Mouse (Mus musculus) forebrain, postnatal 0 days (tissue): ENCODE data around the gene Snrnp70. TPM values are rescaled to one million over a fixed set of nuclear protein-coding genes. Genes with fewer than 3 reads are reported as not detected.

Experiments
- ATAC-seq: fragments of 200-750 bp; cut with Nextera tagmentation; 2 replicates; pipeline ENCODE4 v1.8.0; 2017; ENCODE audit warnings: mild to moderate bottlenecking, moderate library complexity
- DNase-seq: peaks from one replicate; pipeline ENCODE4 v3.0.0-alpha.2; 2015
- H3K27ac ChIP-seq: fragments of 300-500 bp; sonication (generic); 2 replicates; pipeline ENCODE4 v1.5.1; 2014; ENCODE audit warnings: low read depth, mild to moderate bottlenecking, antibody characterized with exemption, low read length, moderate library complexity, mixed read lengths
- H3K27me3 ChIP-seq: fragments of 300-500 bp; sonication (generic); 2 replicates; pipeline ENCODE4 v1.6.1; 2014; ENCODE audit warnings: mild to moderate bottlenecking, low read length, mixed read lengths; ENCODE audit not compliant: insufficient read depth
- H3K36me3 ChIP-seq: fragments of 300-500 bp; sonication (generic); 2 replicates; pipeline ENCODE4 v1.6.1; 2014; ENCODE audit warnings: mild to moderate bottlenecking, moderate library complexity; ENCODE audit not compliant: insufficient read depth
- H3K4me1 ChIP-seq: fragments of 300-500 bp; sonication (generic); 2 replicates; pipeline ENCODE4 v1.6.1; 2014; ENCODE audit warnings: antibody characterized with exemption; ENCODE audit not compliant: insufficient read depth
- H3K4me2 ChIP-seq: fragments of 300-500 bp; sonication (generic); 2 replicates; pipeline ENCODE4 v1.6.1; 2014; ENCODE audit warnings: low read depth, mild to moderate bottlenecking, moderate library complexity
- H3K4me3 ChIP-seq: fragments of 300-500 bp; sonication (generic); 2 replicates; pipeline ENCODE4 v1.5.1; 2014; ENCODE audit warnings: low read depth, low read length, mixed read lengths
- H3K9ac ChIP-seq: fragments of 300-500 bp; sonication (generic); 2 replicates; pipeline ENCODE4 v1.6.1; 2014; ENCODE audit warnings: mild to moderate bottlenecking
- H3K9me3 ChIP-seq: fragments of 300-500 bp; sonication (generic); 2 replicates; pipeline ENCODE4 v1.6.1; 2016; ENCODE audit warnings: low read length
- CTCF ChIP-seq: sonication (generic); IDR thresholded peaks from 2 replicates; pipeline ENCODE4 v1.5.1; 2016; ENCODE audit warnings: antibody characterized with exemption, control low read depth, low read depth
- WGBS: fragments of 180-500 bp; shearing (Covaris S2); extraction: QIAGEN DNeasy Blood & Tissue Kit; methylation state at CpG from one replicate; pipeline ENCODE4 v1.1.7; 2014; 5-methylcytosine and 5-hydroxymethylcytosine counted together
- polyA plus RNA-seq: library from polyadenylated mRNA; unstranded; fragments of >200 nt; fragmentation: Nextera tagmentation; extraction: Ambion mirVana; gene quantifications from 2 replicates; pipeline ENCODE4 v1.2.1, GENCODE M21; 2015
- total RNA-seq: library from RNA; depleted of rRNA; stranded (reverse); fragments of >200 nt; gene quantifications from 2 replicates; pipeline ENCODE4 v1.2.3, GENCODE M21; 2014

Snrnp70 gene
- total and polyA plus RNA-seq, 2 experiments from 2014 or later, result 124 to 310 TPM

- Histone ChIP-seq H3K4me3 (peak within 1 kb of the TSS; percentile 50), H3K9me3 (no peaks in the 10 kb centered on the region), H3K27me3 (no peaks in the 10 kb centered on the region), H3K4me1 (peaks cover 7% of the 10 kb centered on the region), H3K9ac (peak within 1 kb of the TSS; percentile 66), H3K27ac (peak within 1 kb of the TSS; percentile 45), H3K4me2 (peak within 1 kb of the TSS; percentile 94), H3K36me3 (peaks cover 24% of the 10 kb centered on the region)
- WGBS, result 11% methylated on average over 28 of the region's 28 CpGs
- ATAC-seq (peak; percentile 19), DNase-seq (peak; percentile 81)
- TF ChIP-seq CTCF, result peak; percentile 48
Observed at GRCm38 (mm10) chr7:45370475-45371311, 24.8 kb downstream of the Snrnp70 start, which contains the start of gene Lin7b. TSS of gene Lin7b (minus strand) at chr7:45370583.

- TF ChIP-seq CTCF, result no peak
- 10% methylated on average over 46 of the region's 52 CpGs for WGBS
- no peaks in the 10 kb centered on the region for H3K27me3 ChIP-seq
- peak; percentile 0; the same call in 1 of the 2 replicates for ATAC-seq
- peak overlapping the region; percentile 66 for H3K9ac ChIP-seq
- peak overlapping the region; percentile 50 for H3K4me3 ChIP-seq
- peaks cover 14% of the 10 kb centered on the region for H3K4me1 ChIP-seq
- peak; percentile 51 for DNase-seq
- peaks cover 21% of the 10 kb centered on the region for H3K36me3 ChIP-seq
- H3K27ac ChIP-seq, result peak overlapping the region; percentile 45
- H3K9me3 ChIP-seq, result no peaks in the 10 kb centered on the region
- H3K4me2 ChIP-seq, result peak overlapping the region; percentile 94
Observed at GRCm38 (mm10) chr7:45369836-45370474, 25.6 kb downstream of the Snrnp70 start.

- H3K9ac ChIP-seq, result no peak overlapping the region
Observed at GRCm38 (mm10) chr7:45369022-45369745, 26.4 kb downstream of the Snrnp70 start.

GRCm38 (mm10) chr7:45368178-45368577 lies 27.4 kb downstream of the Snrnp70 start:
- 81% methylated on average over 15 of the region's 15 CpGs for WGBS
- Histone ChIP-seq H3K4me1 (peaks cover 16% of the 10 kb centered on the region), H3K9ac (peak overlapping the region; percentile 93), H3K36me3 (peaks cover 16% of the 10 kb centered on the region), H3K27ac (peak overlapping the region; percentile 94), H3K27me3 (no peaks in the 10 kb centered on the region; the same call in 1 of the 2 replicates), H3K4me3 (peak overlapping the region; percentile 89), H3K4me2 (peak overlapping the region; percentile 81), H3K9me3 (no peaks in the 10 kb centered on the region)
- ATAC-seq, result no peak
- no peak for TF ChIP-seq CTCF
- no peak for DNase-seq

More at GRCm38 (mm10) chr7:45369022-45369745, 26.4 kb downstream of the Snrnp70 start:
- Histone ChIP-seq H3K9me3 (no peaks in the 10 kb centered on the region), H3K36me3 (peaks cover 21% of the 10 kb centered on the region), H3K4me2 (peak overlapping the region; percentile 94), H3K4me1 (peaks cover 16% of the 10 kb centered on the region), H3K27ac (no peak overlapping the region), H3K4me3 (peak overlapping the region; percentile 50), H3K27me3 (no peaks in the 10 kb centered on the region)
- WGBS, result 78% methylated on average over 16 of the region's 16 CpGs
- DNase-seq (no peak), ATAC-seq (no peak)
- no peak for TF ChIP-seq CTCF

GRCm38 (mm10) chr7:45367020-45367880 lies 28.3 kb downstream of the Snrnp70 start:
- H3K4me3 ChIP-seq, result peak overlapping the region; percentile 89
- peak overlapping the region; percentile 93 for H3K9ac ChIP-seq
- WGBS, result under 1% methylated on average over 70 of the region's 70 CpGs
- ATAC-seq, result peak; percentile 90
- H3K9me3 ChIP-seq, result no peaks in the 10 kb centered on the region
- peak; percentile 98 for DNase-seq
- H3K36me3 ChIP-seq, result 0 out of 2 replicates have a peak, but pooled peaks cover 8% of the 10 kb centered on the region
- peaks cover 22% of the 10 kb centered on the region for H3K4me1 ChIP-seq
- no peaks in the 10 kb centered on the region; the same call in 1 of the 2 replicates for H3K27me3 ChIP-seq
- H3K27ac ChIP-seq, result peak overlapping the region; percentile 94
- TF ChIP-seq CTCF, result peak; percentile 87
- H3K4me2 ChIP-seq, result peak overlapping the region; percentile 81

GRCm38 (mm10) chr7:45366652-45367019 lies 28.9 kb downstream of the Snrnp70 start, which contains the start of gene Ppfia3:
TSS of gene Ppfia3 (minus strand) at chr7:45367019.
- peak within 1 kb of the TSS; percentile 89 for H3K4me3 ChIP-seq
- no peak for TF ChIP-seq CTCF
- H3K9ac ChIP-seq, result peak within 1 kb of the TSS; percentile 93
- 3% methylated on average over 20 of the region's 26 CpGs for WGBS
- ATAC-seq (peak; percentile 32), DNase-seq (no peak)
- peaks cover 28% of the 10 kb centered on the region for H3K4me1 ChIP-seq
- peak within 1 kb of the TSS; percentile 94 for H3K27ac ChIP-seq
- H3K9me3 ChIP-seq, result no peaks in the 10 kb centered on the region
- H3K36me3 ChIP-seq, result 0 out of 2 replicates have a peak, but pooled peaks cover 3% of the 10 kb centered on the region
- peak within 1 kb of the TSS; percentile 81 for H3K4me2 ChIP-seq
- no peaks in the 10 kb centered on the region; the same call in 1 of the 2 replicates for H3K27me3 ChIP-seq
